Mouse (Mus musculus): Measurements from ENCODE around the gene Arpc4.

- no peak for TF ChIP-seq POLR2A (IDR thresholded peaks at IDR 0.05; ENCODE audit: control insufficient read depth, low read depth, low read length)
- no peak for TF ChIP-seq CTCF (IDR thresholded peaks at IDR 0.05; ENCODE audit: control insufficient read depth, insufficient read depth, insufficient replicate concordance, low read depth, low read length)
These were observed 31.0 kb upstream of the Arpc4 start for GRCm38 (mm10) chr6:113346897-113347296.
